Mouse (Mus musculus): ENCODE data around the gene Slc30a9. TPM values are rescaled to one million over a fixed set of nuclear protein-coding genes. Genes with fewer than 3 reads are reported as not detected.
A peak's percentile ranks its signal among the peaks of the same experiment; 100 is the strongest.

Gene Slc30a9
- polyA plus RNA-seq (2014; fragmentation: Nextera tagmentation; extraction: Ambion mirVana): 200 and 215 TPM in 2 replicates

- Histone ChIP-seq H3K4me3 (ENCODE audit: low read depth, low read length) (peak within 1 kb of the TSS; percentile 97), H3K4me2 (ENCODE audit: low read depth, low read length) (peak within 1 kb of the TSS; percentile 82), H3K9ac (replicated peaks; ENCODE audit: low read depth, low read length) (peak within 1 kb of the TSS; percentile 93), H3K27ac (ENCODE audit: low read depth, low read length) (peak within 1 kb of the TSS; percentile 80), H3K27me3 (ENCODE audit: control insufficient read depth, insufficient read depth, low read length) (no peaks in the 10 kb centered on the region), H3K9me3 (ENCODE audit: control insufficient read depth, low read length) (no peaks in the 10 kb centered on the region), H3K36me3 (ENCODE audit: control insufficient read depth, insufficient read depth, low read length) (no peaks in the 10 kb centered on the region), H3K4me1 (ENCODE audit: control insufficient read depth, insufficient read depth, low read length) (peaks cover 4% of the 10 kb centered on the region)
- under 1% methylated on average over 77 of the region's 83 CpGs for WGBS
- ATAC-seq (ENCODE audit: low read depth): peak; percentile 97
Observed at GRCm38 (mm10) chr5:67306698-67307521, at the start of gene Slc30a9. Gene Slc30a9, plus strand, starts transcription at chr5:67306955.

GRCm38 (mm10) chr5:67258473-67258872 is 48.3 kb upstream of the Slc30a9 start:
- Histone ChIP-seq H3K4me1 (ENCODE audit: control insufficient read depth, insufficient read depth, low read length) (peaks cover 9% of the 10 kb centered on the region), H3K27me3 (ENCODE audit: control insufficient read depth, insufficient read depth, low read length) (no peaks in the 10 kb centered on the region), H3K36me3 (ENCODE audit: control insufficient read depth, insufficient read depth, low read length) (peaks cover 3% of the 10 kb centered on the region; the same call in 1 of the 2 replicates), H3K4me3 (ENCODE audit: low read depth, low read length) (no peak overlapping the region), H3K9me3 (ENCODE audit: control insufficient read depth, low read length) (no peaks in the 10 kb centered on the region), H3K27ac (ENCODE audit: low read depth, low read length) (no peak overlapping the region), H3K4me2 (ENCODE audit: low read depth, low read length) (no peak overlapping the region), H3K9ac (replicated peaks; ENCODE audit: low read depth, low read length) (no peak overlapping the region)
- 88% methylated on average over 9 of the region's 9 CpGs for whole genome bisulfite sequencing
- no peak for ATAC-seq (ENCODE audit: low read depth)

- peak overlapping the region; percentile 66 for H3K4me3 ChIP-seq (ENCODE audit: low read depth, low read length)
- H3K27me3 ChIP-seq (ENCODE audit: control insufficient read depth, insufficient read depth, low read length): no peaks in the 10 kb centered on the region
- under 1% methylated on average over 9 of the region's 9 CpGs for WGBS
- H3K9ac ChIP-seq (replicated peaks; ENCODE audit: low read depth, low read length): peak overlapping the region; percentile 70; the same call in 1 of the 2 replicates
- no peak overlapping the region for H3K27ac ChIP-seq (ENCODE audit: low read depth, low read length)
- H3K4me2 ChIP-seq (ENCODE audit: low read depth, low read length): peak overlapping the region; percentile 64
- H3K9me3 ChIP-seq (ENCODE audit: control insufficient read depth, low read length): no peaks in the 10 kb centered on the region
- H3K4me1 ChIP-seq (ENCODE audit: control insufficient read depth, insufficient read depth, low read length): peaks cover 9% of the 10 kb centered on the region
- ATAC-seq (ENCODE audit: low read depth): no peak
- H3K36me3 ChIP-seq (ENCODE audit: control insufficient read depth, insufficient read depth, low read length): peaks cover 14% of the 10 kb centered on the region
Observed at GRCm38 (mm10) chr5:67260159-67260530, 46.6 kb upstream of the Slc30a9 start.

GRCm38 (mm10) chr5:67260531-67261371 is 46.0 kb upstream of the Slc30a9 start, which contains the start of gene Tmem33:
Gene Tmem33, plus strand, starts transcription at chr5:67260565.
- peak within 1 kb of the TSS; percentile 66 for H3K4me3 ChIP-seq (ENCODE audit: low read depth, low read length)
- under 1% methylated on average over 67 of the region's 67 CpGs for WGBS
- ATAC-seq (ENCODE audit: low read depth): peak; percentile 91

GRCm38 (mm10) chr5:67262964-67263363 is 43.8 kb upstream of the Slc30a9 start:
- Histone ChIP-seq H3K9ac (replicated peaks; ENCODE audit: low read depth, low read length) (no peak overlapping the region), H3K27ac (ENCODE audit: low read depth, low read length) (no peak overlapping the region), H3K4me1 (ENCODE audit: control insufficient read depth, insufficient read depth, low read length) (peaks cover 9% of the 10 kb centered on the region), H3K4me3 (ENCODE audit: low read depth, low read length) (no peak overlapping the region), H3K36me3 (ENCODE audit: control insufficient read depth, insufficient read depth, low read length) (peaks cover 29% of the 10 kb centered on the region), H3K27me3 (ENCODE audit: control insufficient read depth, insufficient read depth, low read length) (no peaks in the 10 kb centered on the region), H3K9me3 (ENCODE audit: control insufficient read depth, low read length) (no peaks in the 10 kb centered on the region), H3K4me2 (ENCODE audit: low read depth, low read length) (no peak overlapping the region)
- WGBS: 94% methylated on average over 7 of the region's 7 CpGs
- ATAC-seq (ENCODE audit: low read depth): no peak

More at GRCm38 (mm10) chr5:67260531-67261371, 46.0 kb upstream of the Slc30a9 start, which contains the start of gene Tmem33:
- Histone ChIP-seq H3K4me2 (ENCODE audit: low read depth, low read length) (peak within 1 kb of the TSS; percentile 64), H3K9ac (replicated peaks; ENCODE audit: low read depth, low read length) (peak within 1 kb of the TSS; percentile 70), H3K4me1 (ENCODE audit: control insufficient read depth, insufficient read depth, low read length) (peaks cover 9% of the 10 kb centered on the region), H3K36me3 (ENCODE audit: control insufficient read depth, insufficient read depth, low read length) (peaks cover 20% of the 10 kb centered on the region), H3K9me3 (ENCODE audit: control insufficient read depth, low read length) (no peaks in the 10 kb centered on the region), H3K27ac (ENCODE audit: low read depth, low read length) (peak within 1 kb of the TSS; percentile 90), H3K27me3 (ENCODE audit: control insufficient read depth, insufficient read depth, low read length) (no peaks in the 10 kb centered on the region)

- no peak overlapping the region for H3K9ac ChIP-seq (replicated peaks; ENCODE audit: low read depth, low read length)
- ATAC-seq (ENCODE audit: low read depth): no peak
- H3K27ac ChIP-seq (ENCODE audit: low read depth, low read length): no peak overlapping the region
- no peaks in the 10 kb centered on the region for H3K9me3 ChIP-seq (ENCODE audit: control insufficient read depth, low read length)
- no peaks in the 10 kb centered on the region for H3K27me3 ChIP-seq (ENCODE audit: control insufficient read depth, insufficient read depth, low read length)
- H3K4me2 ChIP-seq (ENCODE audit: low read depth, low read length): no peak overlapping the region
- no peak overlapping the region for H3K4me3 ChIP-seq (ENCODE audit: low read depth, low read length)
- H3K36me3 ChIP-seq (ENCODE audit: control insufficient read depth, insufficient read depth, low read length): peaks cover 35% of the 10 kb centered on the region
- WGBS: 86% methylated on average over 1 of the region's 1 CpGs
- H3K4me1 ChIP-seq (ENCODE audit: control insufficient read depth, insufficient read depth, low read length): peaks cover 9% of the 10 kb centered on the region
Observed at GRCm38 (mm10) chr5:67266106-67266505, 40.6 kb upstream of the Slc30a9 start.

- no peak overlapping the region for H3K9ac ChIP-seq (replicated peaks; ENCODE audit: low read depth, low read length)
- H3K4me3 ChIP-seq (ENCODE audit: low read depth, low read length): no peak overlapping the region
- peaks cover 28% of the 10 kb centered on the region for H3K36me3 ChIP-seq (ENCODE audit: control insufficient read depth, insufficient read depth, low read length)
- no peak for ATAC-seq (ENCODE audit: low read depth)
- WGBS: 94% methylated on average over 8 of the region's 8 CpGs
- no peaks in the 10 kb centered on the region for H3K4me1 ChIP-seq (ENCODE audit: control insufficient read depth, insufficient read depth, low read length)
- no peak overlapping the region for H3K4me2 ChIP-seq (ENCODE audit: low read depth, low read length)
- no peaks in the 10 kb centered on the region for H3K9me3 ChIP-seq (ENCODE audit: control insufficient read depth, low read length)
- H3K27me3 ChIP-seq (ENCODE audit: control insufficient read depth, insufficient read depth, low read length): no peaks in the 10 kb centered on the region
- H3K27ac ChIP-seq (ENCODE audit: low read depth, low read length): no peak overlapping the region
Observed at GRCm38 (mm10) chr5:67269309-67269708, 37.4 kb upstream of the Slc30a9 start.

GRCm38 (mm10) chr5:67279407-67279806 is 27.3 kb upstream of the Slc30a9 start:
- no peak overlapping the region for H3K4me3 ChIP-seq (ENCODE audit: low read depth, low read length)
- no peak for ATAC-seq (ENCODE audit: low read depth)
- no peak overlapping the region for H3K27ac ChIP-seq (ENCODE audit: low read depth, low read length)
- no peak overlapping the region for H3K9ac ChIP-seq (replicated peaks; ENCODE audit: low read depth, low read length)
- H3K4me1 ChIP-seq (ENCODE audit: control insufficient read depth, insufficient read depth, low read length): no peaks in the 10 kb centered on the region
- no peaks in the 10 kb centered on the region for H3K9me3 ChIP-seq (ENCODE audit: control insufficient read depth, low read length)
- 97% methylated on average over 9 of the region's 9 CpGs for WGBS
- H3K4me2 ChIP-seq (ENCODE audit: low read depth, low read length): no peak overlapping the region
- H3K36me3 ChIP-seq (ENCODE audit: control insufficient read depth, insufficient read depth, low read length): no peaks in the 10 kb centered on the region
- no peaks in the 10 kb centered on the region for H3K27me3 ChIP-seq (ENCODE audit: control insufficient read depth, insufficient read depth, low read length)
